Comparison of ENCODE assay signal across 25 mouse cellular contexts in the genomic region with DNA sequence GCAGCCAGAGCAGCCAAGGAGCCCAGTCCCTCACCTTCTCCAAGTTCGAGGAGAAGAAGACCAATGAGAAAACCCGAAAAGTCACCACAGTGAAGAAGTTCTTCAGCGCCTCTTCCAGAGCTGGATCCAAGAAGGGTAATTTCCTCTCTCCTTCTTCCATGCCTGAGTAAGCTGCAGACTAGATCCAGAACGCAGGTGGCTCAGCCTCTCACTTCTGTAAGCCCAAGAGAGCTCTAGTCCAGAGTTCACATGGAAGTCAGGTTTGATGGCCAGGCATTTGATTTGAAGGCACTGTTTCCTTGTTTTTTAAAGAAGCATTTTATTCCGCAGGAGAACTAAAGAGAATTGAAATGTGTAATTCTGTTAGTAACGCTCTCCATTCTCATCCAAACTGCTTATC. TPM values are rescaled to one million over a fixed set of nuclear protein-coding genes. Genes with fewer than 3 reads are reported as not detected.
DNase-seq lines count a peak whose midpoint lies in the region; ATAC-seq and TF ChIP-seq lines count a peak whose summit lies in the region.
"Had no signal": no experiment of that assay in that cellular context is flagged by ENCODE, and none has a peak within 500 bp of the region (broad histone marks: within the 10 kb centered on the region; RNA-seq: fewer than 3 reads in every experiment).

No protein-coding gene starts in this region.

- no peak for TF ChIP-seq POLR2A in kidney, adult 2 months (IDR thresholded peaks at IDR 0.05; ENCODE audit: low read depth, low read length)

- 64% methylated on average over 6 of the region's 6 CpGs for WGBS in kidney, adult 2 months
- 83% methylated on average over 6 of the region's 6 CpGs for WGBS in kidney, embryonic 16.5 days
- 87% methylated on average over 6 of the region's 6 CpGs for WGBS in kidney, embryonic 14.5 days
- 86% methylated on average over 6 of the region's 6 CpGs for WGBS in liver, postnatal 0 days (ENCODE audit: insufficient replicate concordance)
- 80% methylated on average over 6 of the region's 6 CpGs for WGBS in liver, embryonic 12.5 days (ENCODE audit: insufficient replicate concordance)

- no peak for ATAC-seq in kidney, embryonic 16.5 days (ENCODE audit: low FRiP score, low TSS enrichment)
- no peak for ATAC-seq in kidney, embryonic 14.5 days (ENCODE audit: low FRiP score, low TSS enrichment)
- no peak for ATAC-seq in liver, postnatal 0 days
- ATAC-seq in liver, embryonic 12.5 days: no peak
- ATAC-seq: CD4-positive, CD25-positive, alpha-beta regulatory T cell, adult 4 months; forebrain, embryonic 15.5 days had no signal

- H3K27me3 ChIP-seq in kidney, adult 2 months (replicated peaks; ENCODE audit: control insufficient read depth, insufficient read depth, low read length): no peaks in the 10 kb centered on the region
- H3K27me3 ChIP-seq in kidney, embryonic 16.5 days (ENCODE audit: insufficient read depth, low read length): no peaks in the 10 kb centered on the region
- no peaks in the 10 kb centered on the region for H3K27me3 ChIP-seq in kidney, embryonic 14.5 days (ENCODE audit: control insufficient read depth, insufficient read depth, low read length)
- H3K27me3 ChIP-seq in liver, postnatal 0 days (ENCODE audit: insufficient read depth, low read length): no peaks in the 10 kb centered on the region
- H3K27me3 ChIP-seq in liver, embryonic 12.5 days (replicated peaks): no peaks in the 10 kb centered on the region
- H3K27me3 ChIP-seq: embryonic facial prominence, embryonic 13.5 days; forebrain, embryonic 12.5 days; forebrain, embryonic 15.5 days; hindbrain, embryonic 12.5 days; hindbrain, embryonic 15.5 days had no signal

- no peaks in the 10 kb centered on the region; the same call in 1 of the 2 replicates for H3K36me3 ChIP-seq in kidney, adult 2 months (ENCODE audit: control insufficient read depth, insufficient read depth, low read length)
- peaks cover 28% of the 10 kb centered on the region for H3K36me3 ChIP-seq in kidney, embryonic 16.5 days (ENCODE audit: insufficient read depth, low read length)
- H3K36me3 ChIP-seq in kidney, embryonic 14.5 days (ENCODE audit: control insufficient read depth, insufficient read depth, low read length): peaks cover 43% of the 10 kb centered on the region; the same call in 1 of the 2 replicates
- H3K36me3 ChIP-seq in liver, postnatal 0 days (replicated peaks; ENCODE audit: insufficient read depth, low read length): peaks cover 59% of the 10 kb centered on the region
- H3K36me3 ChIP-seq in liver, embryonic 12.5 days: peaks cover 87% of the 10 kb centered on the region

- peak; percentile 75 for DNase-seq in kidney, adult 2 months
- peak; percentile 41 to 56 for DNase-seq in kidney, postnatal 25 days
- no peak for DNase-seq in liver, postnatal 0 days
- DNase-seq in cerebellum, postnatal 14 days: no peak
- DNase-seq: adrenal gland, adult 2 months; adrenal gland, postnatal 14 days; cerebellum, adult 11 months; cerebellum, adult 2 months; cerebellum, adult 9-11 months; cerebellum, postnatal 36 days; embryo, embryonic 11 days; gastrocnemius, postnatal 10 days; heart, adult 11 months had no signal

- H3K9me3 ChIP-seq in kidney, embryonic 16.5 days (ENCODE audit: low read length): no peaks in the 10 kb centered on the region
- no peaks in the 10 kb centered on the region for H3K9me3 ChIP-seq in kidney, embryonic 14.5 days (ENCODE audit: control insufficient read depth, low read length)
- H3K9me3 ChIP-seq in liver, postnatal 0 days (ENCODE audit: low read length): no peaks in the 10 kb centered on the region
- no peaks in the 10 kb centered on the region for H3K9me3 ChIP-seq in liver, embryonic 12.5 days (replicated peaks)
- H3K9me3 ChIP-seq: embryonic facial prominence, embryonic 10.5 days; embryonic facial prominence, embryonic 13.5 days; forebrain, embryonic 12.5 days; forebrain, embryonic 15.5 days; hindbrain, embryonic 12.5 days; hindbrain, embryonic 15.5 days had no signal

- peaks cover 12% of the 10 kb centered on the region for H3K4me1 ChIP-seq in kidney, adult 2 months (ENCODE audit: control insufficient read depth, insufficient read depth, low read length)
- no peaks in the 10 kb centered on the region for H3K4me1 ChIP-seq in kidney, embryonic 16.5 days (ENCODE audit: insufficient read depth, low read length)
- no peaks in the 10 kb centered on the region for H3K4me1 ChIP-seq in kidney, embryonic 14.5 days (ENCODE audit: control insufficient read depth, insufficient read depth, low read length)
- H3K4me1 ChIP-seq in liver, postnatal 0 days (ENCODE audit: insufficient read depth): peaks cover 10% of the 10 kb centered on the region
- H3K4me1 ChIP-seq in liver, embryonic 12.5 days: peaks cover 26% of the 10 kb centered on the region
- H3K4me1 ChIP-seq: embryonic facial prominence, embryonic 13.5 days had no signal

- H3K9ac ChIP-seq in kidney, embryonic 16.5 days (replicated peaks; ENCODE audit: low read length): no peak overlapping the region
- H3K9ac ChIP-seq in kidney, embryonic 14.5 days (ENCODE audit: low read depth, low read length): no peak overlapping the region
- H3K9ac ChIP-seq in liver, postnatal 0 days (replicated peaks): no peak overlapping the region
- H3K9ac ChIP-seq in liver, embryonic 12.5 days: no peak overlapping the region
- H3K9ac ChIP-seq: embryonic facial prominence, embryonic 13.5 days; forebrain, embryonic 12.5 days; forebrain, embryonic 15.5 days; hindbrain, embryonic 12.5 days; hindbrain, embryonic 15.5 days had no signal

- H3K4me3 ChIP-seq in kidney, adult 2 months (ENCODE audit: insufficient read depth, low read depth, low read length): no peak overlapping the region
- no peak overlapping the region for H3K4me3 ChIP-seq in kidney, embryonic 16.5 days (ENCODE audit: low read length)
- no peak overlapping the region for H3K4me3 ChIP-seq in kidney, embryonic 14.5 days (ENCODE audit: low read length)
- H3K4me3 ChIP-seq in liver, postnatal 0 days (ENCODE audit: low read depth, low read length): no peak overlapping the region
- no peak overlapping the region for H3K4me3 ChIP-seq in liver, embryonic 12.5 days
- H3K4me3 ChIP-seq: embryonic facial prominence, embryonic 10.5 days; embryonic facial prominence, embryonic 13.5 days; erythroblast, embryonic 14.5 days; forebrain, embryonic 12.5 days; forebrain, embryonic 15.5 days; hindbrain, embryonic 12.5 days; hindbrain, embryonic 15.5 days had no signal

- H3K4me2 ChIP-seq in kidney, embryonic 16.5 days (replicated peaks; ENCODE audit: low read depth, low read length): no peak overlapping the region
- no peak overlapping the region for H3K4me2 ChIP-seq in kidney, embryonic 14.5 days (replicated peaks; ENCODE audit: low read depth, low read length)
- H3K4me2 ChIP-seq in liver, postnatal 0 days (ENCODE audit: low read depth, low read length): no peak overlapping the region
- no peak overlapping the region for H3K4me2 ChIP-seq in liver, embryonic 12.5 days
- H3K4me2 ChIP-seq: embryonic facial prominence, embryonic 13.5 days; forebrain, embryonic 12.5 days; forebrain, embryonic 15.5 days; heart, embryonic 11.5 days; hindbrain, embryonic 12.5 days; hindbrain, embryonic 15.5 days had no signal

- no peak for TF ChIP-seq EP300 in liver, postnatal 0 days (IDR thresholded peaks at IDR 0.05; ENCODE audit: low read depth)

- TF ChIP-seq CTCF in kidney, adult 2 months (conservative IDR thresholded peaks at IDR 0.05; ENCODE audit: insufficient read depth, insufficient read length, low read depth, low read length): no peak
- no peak for TF ChIP-seq CTCF in liver, postnatal 0 days (IDR thresholded peaks at IDR 0.05; ENCODE audit: low read depth)

- no peak overlapping the region; the same call in 1 of the 2 replicates for H3K27ac ChIP-seq in kidney, adult 2 months (ENCODE audit: insufficient read depth, low read depth, low read length)
- H3K27ac ChIP-seq in kidney, embryonic 16.5 days (ENCODE audit: low read length): no peak overlapping the region
- no peak overlapping the region for H3K27ac ChIP-seq in kidney, embryonic 14.5 days (ENCODE audit: low read depth, low read length)
- H3K27ac ChIP-seq in liver, postnatal 0 days (ENCODE audit: low read depth): 0 out of 2 replicates have a peak overlapping the region, but pooled peaks have one; percentile 22
- no peak overlapping the region for H3K27ac ChIP-seq in liver, embryonic 12.5 days
- H3K27ac ChIP-seq: embryonic facial prominence, embryonic 10.5 days; embryonic facial prominence, embryonic 13.5 days; forebrain, embryonic 12.5 days; forebrain, embryonic 15.5 days; hindbrain, embryonic 12.5 days; hindbrain, embryonic 15.5 days had no signal

RNA-seq across cellular contexts. Expression of a gene that starts 19.3 kb away (rescaled TPM):
- 18.4 and 20.9 TPM in 2 replicates for polyA plus RNA-seq in kidney, adult 2 months (2012; rRNA removed)
- polyA plus RNA-seq in kidney, embryonic 16.5 days (2015; fragmentation: Nextera tagmentation; extraction: Ambion mirVana): 32.6 and 33.2 TPM in 2 replicates
- polyA plus RNA-seq in kidney, embryonic 14.5 days (2014; fragmentation: Nextera tagmentation; extraction: Ambion mirVana): 21.0 and 26.7 TPM in 2 replicates
- 18.5 and 19.7 TPM in 2 replicates for polyA plus RNA-seq in liver, postnatal 0 days (2015; fragmentation: Nextera tagmentation; extraction: Ambion mirVana)
- polyA plus RNA-seq in liver, embryonic 12.5 days (2016; fragmentation: Nextera tagmentation; extraction: Ambion mirVana): 31.9 and 34.5 TPM in 2 replicates

RNA-seq across cellular contexts. Expression of a gene that starts 26.0 kb away (rescaled TPM):
- 29.2 and 30.9 TPM in 2 replicates for polyA plus RNA-seq in kidney, adult 2 months (2012; rRNA removed)
- polyA plus RNA-seq in kidney, embryonic 16.5 days (2015; fragmentation: Nextera tagmentation; extraction: Ambion mirVana): 33.4 and 35.1 TPM in 2 replicates
- polyA plus RNA-seq in kidney, embryonic 14.5 days (2014; fragmentation: Nextera tagmentation; extraction: Ambion mirVana): 42.2 and 45.9 TPM in 2 replicates
- 28.1 and 30.7 TPM in 2 replicates for polyA plus RNA-seq in liver, postnatal 0 days (2015; fragmentation: Nextera tagmentation; extraction: Ambion mirVana)
- polyA plus RNA-seq in liver, embryonic 12.5 days (2016; fragmentation: Nextera tagmentation; extraction: Ambion mirVana): 45.4 and 46.4 TPM in 2 replicates

RNA-seq across cellular contexts. Expression of a gene that starts 46.2 kb away (rescaled TPM):
- 2.4 and 4.3 TPM in 2 replicates for polyA plus RNA-seq in kidney, adult 2 months (2012; rRNA removed)
- polyA plus RNA-seq in kidney, embryonic 16.5 days (2015; fragmentation: Nextera tagmentation; extraction: Ambion mirVana): 5.9 and 6.3 TPM in 2 replicates
- polyA plus RNA-seq in kidney, embryonic 14.5 days (2014; fragmentation: Nextera tagmentation; extraction: Ambion mirVana): 2.2 and 4.3 TPM in 2 replicates
- 3.6 and 3.9 TPM in 2 replicates for polyA plus RNA-seq in liver, postnatal 0 days (2015; fragmentation: Nextera tagmentation; extraction: Ambion mirVana)
- 7.8 and 8.0 TPM in 2 replicates for polyA plus RNA-seq in liver, embryonic 12.5 days (2016; fragmentation: Nextera tagmentation; extraction: Ambion mirVana)

Comparison
In these comparisons a context has a peak if more than half of its experiments do, and no peak if none do; other contexts are left out.
1. DNase-seq: peak in kidney, adult 2 months (single experiment) and kidney, postnatal 25 days (2 of 2); none in liver, postnatal 0 days (single experiment) and cerebellum, postnatal 14 days (0 of 2).